Mouse (Mus musculus) ES-Bruce4 (cell line): Measurements from ENCODE around the gene Galnt18.

ENCODE experiments used
- CTCF ChIP-seq: IDR thresholded peaks from one replicate; pipeline ENCODE4 v1.8.1; 2011; ENCODE audit warnings: low read depth, low read length
- EP300 ChIP-seq: IDR thresholded peaks from 2 replicates; pipeline ENCODE4 v1.6.1; 2011; ENCODE audit warnings: low read depth, low read length; ENCODE audit not compliant: insufficient read depth
- POLR2A ChIP-seq: IDR thresholded peaks from one replicate; pipeline ENCODE4 v1.8.1; 2011; ENCODE audit warnings: low read length; ENCODE audit not compliant: insufficient read depth

DNA sequence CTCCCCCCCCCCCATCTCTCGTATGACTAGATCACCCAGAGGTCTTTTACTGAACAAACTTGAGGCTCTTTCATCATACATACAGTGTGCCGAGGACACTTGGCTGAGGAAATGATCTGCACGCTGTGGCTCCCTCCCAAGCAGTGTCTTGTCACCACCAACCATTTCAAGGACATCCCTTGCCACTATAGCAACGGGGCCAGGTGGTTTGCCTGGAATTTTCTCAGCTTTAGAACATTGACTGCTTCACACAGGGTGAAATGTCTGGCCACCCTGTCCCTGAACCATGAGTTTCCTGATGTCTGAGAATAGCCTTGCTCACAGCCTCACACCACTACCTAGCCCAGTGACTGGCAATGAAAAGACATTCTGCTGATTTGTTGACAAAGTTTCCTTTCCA is 176.6 kb downstream of the Galnt18 start:
- no peak for TF ChIP-seq CTCF
- TF ChIP-seq EP300 = no peak
- no peak for TF ChIP-seq POLR2A
